Mouse (Mus musculus) G1E (cell line): ENCODE measurements around the gene Olfr318.
"Not testable (repeated sequence)": the region's sequence is repeated elsewhere in the genome, so short reads cannot be mapped to it uniquely, and the experiment has no call there.

ENCODE experiments used
- CTCF ChIP-seq: IDR thresholded peaks from 2 replicates; pipeline ENCODE4 v1.5.1; 2012; ENCODE audit warnings: low read depth, low read length, inconsistent platforms, mixed read lengths
- GATA1 ChIP-seq: IDR thresholded peaks from 2 replicates; pipeline ENCODE4 v1.6.1; 2012; ENCODE audit warnings: borderline replicate concordance, low read length, inconsistent platforms, mixed read lengths
- POLR2AphosphoS5 ChIP-seq: IDR thresholded peaks from 2 replicates; pipeline ENCODE4 v1.6.1; 2012; ENCODE audit warnings: low read depth, low read length, inconsistent platforms; ENCODE audit not compliant: insufficient replicate concordance
- TAL1 ChIP-seq: conservative IDR thresholded peaks from 2 replicates; pipeline ENCODE4 v1.6.1; 2012; ENCODE audit warnings: low read depth, low read length, inconsistent platforms, mixed read lengths

DNA sequence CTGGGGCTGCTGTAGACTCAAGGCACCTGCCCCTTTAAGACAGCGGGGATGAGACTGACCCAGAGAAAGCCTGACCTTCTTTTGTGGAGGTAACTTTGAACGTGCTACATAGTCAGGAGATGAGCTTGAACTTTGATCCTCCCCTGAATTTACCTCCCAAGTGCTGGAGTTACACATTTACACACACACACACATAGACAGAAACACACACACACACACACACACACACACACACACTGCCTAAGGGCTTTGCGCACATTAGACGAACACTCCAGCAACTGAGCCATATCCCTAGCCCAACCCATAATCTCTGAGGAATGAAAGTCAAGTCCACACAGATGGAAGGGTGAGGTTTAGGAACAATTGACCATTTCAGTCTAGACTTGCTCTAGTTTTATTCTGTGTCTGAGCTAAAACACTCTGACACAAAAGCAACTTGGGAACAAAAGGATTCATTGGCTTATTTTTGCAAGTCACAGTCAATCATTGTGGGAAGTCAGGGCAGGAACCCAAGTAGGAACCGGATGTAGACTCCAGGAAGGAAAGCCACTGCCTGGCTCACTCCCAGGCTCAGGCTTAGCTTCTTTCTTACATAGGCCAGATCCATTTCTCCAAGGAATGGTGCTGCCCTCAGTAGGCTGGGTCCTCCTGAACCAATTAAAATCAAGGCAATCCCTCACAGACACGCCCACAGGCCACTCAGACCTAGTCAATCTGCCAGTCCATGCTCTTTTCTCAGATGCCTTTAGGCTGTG, 4.3 kb upstream of the Olfr318 start:
- TF ChIP-seq CTCF, TAL1, POLR2AphosphoS5, GATA1: not testable (repeated sequence)
